Mouse (Mus musculus) forebrain, embryonic 12.5 days (tissue): ENCODE data around the gene Ebf4. TPM values are rescaled to one million over a fixed set of nuclear protein-coding genes. Genes with fewer than 3 reads are reported as not detected.

Source experiments
- ATAC-seq: fragments of 200-750 bp; cut with Nextera tagmentation; 2 replicates; pipeline ENCODE4 v1.8.0; 2017; ENCODE audit warnings: moderate TSS enrichment; ENCODE audit not compliant: low FRiP score
- H3K27ac ChIP-seq: fragments of 300-500 bp; sonication (generic); 2 replicates; pipeline ENCODE4 v1.5.1; 2016; ENCODE audit warnings: mild to moderate bottlenecking
- H3K27me3 ChIP-seq: fragments of 300-500 bp; sonication (generic); 2 replicates; pipeline ENCODE4 v1.6.1; 2016; ENCODE audit warnings: mild to moderate bottlenecking
- H3K36me3 ChIP-seq: fragments of 300-500 bp; sonication (generic); replicated peaks from 2 replicates; pipeline ENCODE4 v1.6.1; 2016; ENCODE audit warnings: mild to moderate bottlenecking
- H3K4me1 ChIP-seq: fragments of 300-500 bp; sonication (generic); 2 replicates; pipeline ENCODE4 v1.6.1; 2016
- H3K4me2 ChIP-seq: fragments of 300-500 bp; sonication (generic); 2 replicates; pipeline ENCODE4 v1.6.1; 2016; ENCODE audit warnings: mild to moderate bottlenecking, moderate library complexity
- H3K4me3 ChIP-seq: fragments of 300-500 bp; sonication (generic); replicated peaks from 2 replicates; pipeline ENCODE4 v1.5.1; 2016; ENCODE audit warnings: mild to moderate bottlenecking
- H3K9ac ChIP-seq: fragments of 300-500 bp; sonication (generic); 2 replicates; pipeline ENCODE4 v1.6.1; 2016; ENCODE audit warnings: mild to moderate bottlenecking
- H3K9me3 ChIP-seq: fragments of 300-500 bp; sonication (generic); 2 replicates; pipeline ENCODE4 v1.6.1; 2016
- WGBS: fragments of 180-500 bp; shearing (Covaris S2); methylation state at CpG from one replicate; pipeline ENCODE4 v1.1.7; 2016; 5-methylcytosine and 5-hydroxymethylcytosine counted together
- polyA plus RNA-seq: library from polyadenylated mRNA; unstranded; fragments of >200 nt; fragmentation: Nextera tagmentation; extraction: Ambion mirVana; gene quantifications from 2 replicates; pipeline ENCODE4 v1.2.1, GENCODE M21; 2016

Gene Ebf4
- polyA plus RNA-seq, 1 experiment from 2014 or later: 2.7 TPM

- Histone ChIP-seq H3K9ac (peak overlapping the region; percentile 17; the same call in 1 of the 2 replicates), H3K27me3 (peaks cover 36% of the 10 kb centered on the region), H3K9me3 (no peaks in the 10 kb centered on the region), H3K4me3 (no peak overlapping the region), H3K27ac (no peak overlapping the region), H3K4me1 (peaks cover 42% of the 10 kb centered on the region), H3K36me3 (no peaks in the 10 kb centered on the region; the same call in 1 of the 2 replicates), H3K4me2 (no peak overlapping the region)
- WGBS: 92% methylated on average over 9 of the region's 9 CpGs
- ATAC-seq: no peak
Measured at GRCm38 (mm10) chr2:130297580-130297979, 2.6 kb downstream of the Ebf4 start.

GRCm38 (mm10) chr2:130303014-130303413 lies 8.0 kb downstream of the Ebf4 start:
- H3K36me3 ChIP-seq: peaks cover 31% of the 10 kb centered on the region
- no peak for ATAC-seq
- no peak overlapping the region for H3K4me3 ChIP-seq

GRCm38 (mm10) chr2:130327057-130327456 lies 32.1 kb downstream of the Ebf4 start:
- no peak overlapping the region for H3K9ac ChIP-seq
- H3K4me3 ChIP-seq: no peak overlapping the region
- no peak overlapping the region for H3K4me2 ChIP-seq
- no peaks in the 10 kb centered on the region for H3K27me3 ChIP-seq
- H3K4me1 ChIP-seq: no peaks in the 10 kb centered on the region
- H3K27ac ChIP-seq: no peak overlapping the region
- H3K9me3 ChIP-seq: no peaks in the 10 kb centered on the region
- ATAC-seq: no peak
- 68% methylated on average over 1 of the region's 1 CpGs for WGBS
- H3K36me3 ChIP-seq: no peaks in the 10 kb centered on the region

More at GRCm38 (mm10) chr2:130303014-130303413, 8.0 kb downstream of the Ebf4 start:
- Histone ChIP-seq H3K4me2 (no peak overlapping the region), H3K9me3 (no peaks in the 10 kb centered on the region), H3K4me1 (peaks cover 5% of the 10 kb centered on the region; the same call in 1 of the 2 replicates), H3K27ac (no peak overlapping the region), H3K27me3 (no peaks in the 10 kb centered on the region), H3K9ac (no peak overlapping the region)
- WGBS: 49% methylated on average over 4 of the region's 4 CpGs

GRCm38 (mm10) chr2:130329502-130329901 lies 34.5 kb downstream of the Ebf4 start:
- Histone ChIP-seq H3K9ac (no peak overlapping the region), H3K27me3 (no peaks in the 10 kb centered on the region), H3K4me2 (no peak overlapping the region), H3K27ac (no peak overlapping the region), H3K4me1 (no peaks in the 10 kb centered on the region), H3K4me3 (no peak overlapping the region), H3K9me3 (no peaks in the 10 kb centered on the region), H3K36me3 (no peaks in the 10 kb centered on the region)
- ATAC-seq: no peak
- 89% methylated on average over 2 of the region's 2 CpGs for WGBS

GRCm38 (mm10) chr2:130335112-130335511 lies 40.1 kb downstream of the Ebf4 start:
- ATAC-seq: no peak
- no peaks in the 10 kb centered on the region for H3K27me3 ChIP-seq
- no peaks in the 10 kb centered on the region for H3K4me1 ChIP-seq
- no peak overlapping the region for H3K4me2 ChIP-seq
- no peaks in the 10 kb centered on the region for H3K36me3 ChIP-seq
- H3K9me3 ChIP-seq: no peaks in the 10 kb centered on the region
- no peak overlapping the region for H3K27ac ChIP-seq
- H3K9ac ChIP-seq: no peak overlapping the region
- no peak overlapping the region for H3K4me3 ChIP-seq
- WGBS: 89% methylated on average over 6 of the region's 6 CpGs

GRCm38 (mm10) chr2:130340464-130341219 lies 45.7 kb downstream of the Ebf4 start:
- no peaks in the 10 kb centered on the region for H3K36me3 ChIP-seq
- H3K27ac ChIP-seq: no peak overlapping the region
- 90% methylated on average over 8 of the region's 8 CpGs for WGBS
- H3K4me2 ChIP-seq: no peak overlapping the region
- H3K9me3 ChIP-seq: no peaks in the 10 kb centered on the region
- no peaks in the 10 kb centered on the region for H3K4me1 ChIP-seq
- ATAC-seq: no peak
- H3K9ac ChIP-seq: no peak overlapping the region
- no peak overlapping the region for H3K4me3 ChIP-seq
- H3K27me3 ChIP-seq: no peaks in the 10 kb centered on the region

GRCm38 (mm10) chr2:130341220-130341580 lies 46.2 kb downstream of the Ebf4 start:
- no peaks in the 10 kb centered on the region for H3K9me3 ChIP-seq
- WGBS: 94% methylated on average over 7 of the region's 7 CpGs
- H3K4me3 ChIP-seq: no peak overlapping the region
- no peaks in the 10 kb centered on the region for H3K36me3 ChIP-seq
- H3K4me1 ChIP-seq: no peaks in the 10 kb centered on the region
- H3K4me2 ChIP-seq: no peak overlapping the region
- no peak for ATAC-seq
- H3K27me3 ChIP-seq: no peaks in the 10 kb centered on the region
- no peak overlapping the region for H3K27ac ChIP-seq
- no peak overlapping the region for H3K9ac ChIP-seq

- no peak overlapping the region for H3K4me3 ChIP-seq
- ATAC-seq: no peak
- no peak overlapping the region for H3K9ac ChIP-seq
- no peaks in the 10 kb centered on the region for H3K36me3 ChIP-seq
- no peaks in the 10 kb centered on the region for H3K27me3 ChIP-seq
- H3K27ac ChIP-seq: no peak overlapping the region
- H3K4me2 ChIP-seq: no peak overlapping the region
- WGBS: 86% methylated on average over 3 of the region's 3 CpGs
- peaks cover 15% of the 10 kb centered on the region for H3K4me1 ChIP-seq
- no peaks in the 10 kb centered on the region for H3K9me3 ChIP-seq
Measured at GRCm38 (mm10) chr2:130350376-130350775, 55.4 kb downstream of the Ebf4 start.

- no peaks in the 10 kb centered on the region for H3K27me3 ChIP-seq
- peak overlapping the region; percentile 54 for H3K27ac ChIP-seq
- no peaks in the 10 kb centered on the region for H3K9me3 ChIP-seq
- no peak overlapping the region for H3K4me3 ChIP-seq
- no peak overlapping the region for H3K9ac ChIP-seq
- peaks cover 15% of the 10 kb centered on the region for H3K4me1 ChIP-seq
- 24% methylated on average over 5 of the region's 5 CpGs for WGBS
- H3K4me2 ChIP-seq: no peak overlapping the region; the same call in 1 of the 2 replicates
- H3K36me3 ChIP-seq: no peaks in the 10 kb centered on the region
- ATAC-seq: peak; percentile 97
Measured at GRCm38 (mm10) chr2:130351758-130352339, 56.9 kb downstream of the Ebf4 start.

GRCm38 (mm10) chr2:130353411-130353810 lies 58.4 kb downstream of the Ebf4 start:
- H3K4me1 ChIP-seq: peaks cover 15% of the 10 kb centered on the region
- no peak overlapping the region for H3K4me3 ChIP-seq
- H3K36me3 ChIP-seq: no peaks in the 10 kb centered on the region
- no peak overlapping the region for H3K9ac ChIP-seq
- ATAC-seq: no peak
- no peak overlapping the region for H3K27ac ChIP-seq
- H3K27me3 ChIP-seq: no peaks in the 10 kb centered on the region
- 93% methylated on average over 8 of the region's 8 CpGs for WGBS
- H3K9me3 ChIP-seq: no peaks in the 10 kb centered on the region
- no peak overlapping the region for H3K4me2 ChIP-seq

- Histone ChIP-seq H3K9me3 (no peaks in the 10 kb centered on the region), H3K4me1 (peaks cover 15% of the 10 kb centered on the region), H3K27ac (no peak overlapping the region), H3K4me3 (no peak overlapping the region), H3K9ac (no peak overlapping the region), H3K36me3 (no peaks in the 10 kb centered on the region), H3K27me3 (no peaks in the 10 kb centered on the region; the same call in 1 of the 2 replicates), H3K4me2 (no peak overlapping the region)
- ATAC-seq: no peak
- 73% methylated on average over 3 of the region's 3 CpGs for WGBS
Measured at GRCm38 (mm10) chr2:130353889-130354288, 58.9 kb downstream of the Ebf4 start.

GRCm38 (mm10) chr2:130357551-130357950 lies 62.6 kb downstream of the Ebf4 start:
- Histone ChIP-seq H3K27ac (no peak overlapping the region), H3K9me3 (no peaks in the 10 kb centered on the region), H3K4me1 (peaks cover 9% of the 10 kb centered on the region), H3K4me2 (no peak overlapping the region), H3K4me3 (no peak overlapping the region), H3K9ac (no peak overlapping the region), H3K27me3 (peaks cover 33% of the 10 kb centered on the region), H3K36me3 (no peaks in the 10 kb centered on the region)
- 93% methylated on average over 5 of the region's 5 CpGs for WGBS
- ATAC-seq: no peak

- H3K36me3 ChIP-seq: no peaks in the 10 kb centered on the region
- H3K9ac ChIP-seq: no peak overlapping the region
- peak; percentile 66; the same call in 1 of the 2 replicates for ATAC-seq
- peaks cover 46% of the 10 kb centered on the region for H3K27me3 ChIP-seq
- H3K27ac ChIP-seq: no peak overlapping the region
- no peaks in the 10 kb centered on the region for H3K9me3 ChIP-seq
- H3K4me1 ChIP-seq: peaks cover 9% of the 10 kb centered on the region
- no peak overlapping the region for H3K4me3 ChIP-seq
- WGBS: 22% methylated on average over 5 of the region's 5 CpGs
- H3K4me2 ChIP-seq: no peak overlapping the region
Measured at GRCm38 (mm10) chr2:130358852-130359251, 63.9 kb downstream of the Ebf4 start.
